Mouse (Mus musculus) heart, postnatal 0 days (tissue): Measurements from ENCODE around the gene Zdhhc19.

Experiments used
- CTCF ChIP-seq: IDR thresholded peaks from 2 replicates; pipeline ENCODE4 v1.5.1; 2016; ENCODE audit warnings: antibody characterized with exemption, control low read depth, low read depth
- EP300 ChIP-seq: IDR thresholded peaks from 2 replicates; pipeline ENCODE4 v1.6.1; 2016; ENCODE audit warnings: antibody characterized with exemption, low read depth

- TF ChIP-seq CTCF, result no peak
- no peak for TF ChIP-seq EP300
These were observed 95.5 kb downstream of the Zdhhc19 start for GRCm38 (mm10) chr16:32591521-32591920.
